Comparison of ENCODE assay signal across 19 mouse cellular contexts in genomic region chr17:56958667-56959066, GRCm38 (mm10). TPM values are rescaled to one million over a fixed set of nuclear protein-coding genes. Genes with fewer than 3 reads are reported as not detected.
"Had no signal": no experiment of that assay in that cellular context is flagged by ENCODE, and none has a peak within 500 bp of the region (broad histone marks: within the 10 kb centered on the region; RNA-seq: fewer than 3 reads in every experiment).

No protein-coding gene starts in this region.

- H3K4me2 ChIP-seq: lung, embryonic 14.5 days; midbrain, embryonic 12.5 days; midbrain, embryonic 15.5 days; neural tube, embryonic 12.5 days; stomach, embryonic 15.5 days had no signal

- DNase-seq: right cerebral cortex, postnatal 14 days had no signal

- H3K27ac ChIP-seq: midbrain, embryonic 10.5 days; midbrain, embryonic 12.5 days; midbrain, embryonic 15.5 days; neural tube, embryonic 12.5 days; stomach, embryonic 15.5 days; stomach, postnatal 0 days had no signal

- H3K27me3 ChIP-seq: midbrain, embryonic 12.5 days; midbrain, embryonic 15.5 days; neural tube, embryonic 12.5 days; stomach, embryonic 15.5 days had no signal

- ATAC-seq: midbrain, embryonic 15.5 days had no signal

- H3K9ac ChIP-seq: lung, embryonic 14.5 days; midbrain, embryonic 12.5 days; midbrain, embryonic 15.5 days; neural tube, embryonic 12.5 days; stomach, embryonic 15.5 days had no signal

- H3K9me3 ChIP-seq: midbrain, embryonic 10.5 days; midbrain, embryonic 12.5 days; midbrain, embryonic 15.5 days; neural tube, embryonic 12.5 days; stomach, embryonic 15.5 days had no signal

- H3K4me3 ChIP-seq: midbrain, embryonic 10.5 days; midbrain, embryonic 12.5 days; midbrain, embryonic 15.5 days; neural tube, embryonic 12.5 days; stomach, embryonic 15.5 days had no signal

- H3K36me3 ChIP-seq: midbrain, embryonic 10.5 days; midbrain, embryonic 12.5 days; midbrain, embryonic 15.5 days; neural tube, embryonic 12.5 days; stomach, embryonic 15.5 days had no signal

- H3K4me1 ChIP-seq: midbrain, embryonic 10.5 days; midbrain, embryonic 12.5 days; midbrain, embryonic 15.5 days; neural tube, embryonic 12.5 days; stomach, embryonic 15.5 days had no signal

RNA-seq across cellular contexts. Expression of gene Acer1, which starts 23.3 kb away (rescaled TPM):
- total RNA-seq: megakaryocyte-erythroid progenitor cell, adult 5-6 weeks; midbrain, postnatal 0 days; monocyte, adult 5-6 weeks; neutrophil, adult 5-6 weeks had no signal
- polyA plus RNA-seq: lung, embryonic 14.5 days; lung, embryonic 16.5 days; midbrain, embryonic 10.5 days; midbrain, embryonic 12.5 days; midbrain, embryonic 15.5 days; midbrain, postnatal 0 days; neural tube, embryonic 12.5 days; neural tube, embryonic 14.5 days; spleen, adult 2 months; testis, adult 2 months had no signal

RNA-seq across cellular contexts. Expression of gene Pspn, which starts 41.2 kb away (rescaled TPM):
- total RNA-seq: megakaryocyte, adult 5-6 weeks; midbrain, postnatal 0 days; monocyte, adult 5-6 weeks; neutrophil, adult 5-6 weeks had no signal
- polyA plus RNA-seq: lung, embryonic 16.5 days; neural tube, embryonic 12.5 days; neural tube, embryonic 14.5 days; spleen, adult 2 months; stomach, postnatal 0 days; testis, adult 2 months; thymus, adult 2 months; urinary bladder, adult 2 months had no signal
